Mouse (Mus musculus): ENCODE results near the gene Mast1.

- TF ChIP-seq CTCF (conservative IDR thresholded peaks at IDR 0.05; ENCODE audit: low read length) (no peak), NANOG (IDR thresholded peaks at IDR 0.05; ENCODE audit: borderline replicate concordance, low read length) (no peak)
These were observed 64.1 kb downstream of the Mast1 start for GRCm38 (mm10) chr8:84873016-84873415.

All from E14TG2a.4 (cell line).